Mouse (Mus musculus) thymus, postnatal 25 days (tissue): ENCODE measurements around the gene Slc1a5.

Source experiments
- DNase-seq: peaks from one replicate; pipeline ENCODE4 v3.0.0; 2022

Slc1a5 gene

GRCm38 (mm10) chr7:16783224-16783688, 2.1 kb downstream of the Slc1a5 start:
- peak; percentile 59 for DNase-seq

GRCm38 (mm10) chr7:16783758-16784415, 2.7 kb downstream of the Slc1a5 start:
- no peak for DNase-seq

GRCm38 (mm10) chr7:16784498-16784976, 3.4 kb downstream of the Slc1a5 start:
- no peak for DNase-seq

- no peak for DNase-seq
Observed at GRCm38 (mm10) chr7:16785541-16786083, 4.5 kb downstream of the Slc1a5 start.

GRCm38 (mm10) chr7:16792316-16792715, 11.2 kb downstream of the Slc1a5 start:
- no peak for DNase-seq

GRCm38 (mm10) chr7:16793010-16793725, 12.0 kb downstream of the Slc1a5 start:
- DNase-seq, result no peak

GRCm38 (mm10) chr7:16794886-16795285, 13.7 kb downstream of the Slc1a5 start:
- DNase-seq, result peak; percentile 33

- peak; percentile 28 for DNase-seq
Observed at GRCm38 (mm10) chr7:16804409-16805028, 23.4 kb downstream of the Slc1a5 start.

- peak; percentile 31 for DNase-seq
Observed at GRCm38 (mm10) chr7:16807936-16808335, 26.8 kb downstream of the Slc1a5 start.

- no peak for DNase-seq
Observed at GRCm38 (mm10) chr7:16808647-16809046, 27.5 kb downstream of the Slc1a5 start.

GRCm38 (mm10) chr7:16809739-16810138, 28.6 kb downstream of the Slc1a5 start:
- peak; percentile 55 for DNase-seq

GRCm38 (mm10) chr7:16810399-16810919, 29.3 kb downstream of the Slc1a5 start:
- no peak for DNase-seq

GRCm38 (mm10) chr7:16810920-16811648, 29.9 kb downstream of the Slc1a5 start:
- DNase-seq, result no peak

GRCm38 (mm10) chr7:16811649-16812070, 30.5 kb downstream of the Slc1a5 start:
- DNase-seq, result no peak

- no peak for DNase-seq
Observed at GRCm38 (mm10) chr7:16812505-16812904, 31.4 kb downstream of the Slc1a5 start.

GRCm38 (mm10) chr7:16815351-16815941, 34.3 kb downstream of the Slc1a5 start, which contains the start of gene Strn4:
Gene Strn4, plus strand, starts transcription at chr7:16815889.
- no peak for DNase-seq

- peak; percentile 85 for DNase-seq
Observed at GRCm38 (mm10) chr7:16816078-16816474, 34.9 kb downstream of the Slc1a5 start.

- peak; percentile 66 for DNase-seq
Observed at GRCm38 (mm10) chr7:16816475-16817122, 35.5 kb downstream of the Slc1a5 start, which contains the start of gene Fkrp. Gene Fkrp, minus strand, starts transcription at chr7:16816732.

GRCm38 (mm10) chr7:16817693-16818092, 36.6 kb downstream of the Slc1a5 start:
- no peak for DNase-seq

GRCm38 (mm10) chr7:16819794-16820193, 38.7 kb downstream of the Slc1a5 start:
- DNase-seq, result no peak

- no peak for DNase-seq
Observed at GRCm38 (mm10) chr7:16820271-16820763, 39.2 kb downstream of the Slc1a5 start.
